Mouse (Mus musculus) left cerebral cortex, adult 2 months (tissue): ENCODE results near the gene Atl2. TPM values are rescaled to one million over a fixed set of nuclear protein-coding genes. Genes with fewer than 3 reads are reported as not detected.

Source experiments
- DNase-seq, 2 experiments: peaks; one replicate each; pipeline ENCODE4 v3.0.0; 2021 to 2022; ENCODE audit warnings: low spot score in 2 of 2, mixed read lengths in 1 of 2; ENCODE audit errors: extremely low spot score in 1 of 2
- H3K27ac ChIP-seq: fragments of 200-600 bp; 2 replicates; pipeline ENCODE4 v1.8.1; 2022
- H3K4me3 ChIP-seq: fragments of 200-600 bp; 2 replicates; pipeline ENCODE4 v1.8.1; 2022
- CTCF ChIP-seq: fragments of 200-600 bp; IDR thresholded peaks from 2 replicates; pipeline ENCODE4 v1.8.1; 2022; ENCODE audit warnings: antibody characterized with exemption, mild to moderate bottlenecking, moderate library complexity
- intact Hi-C: fragments of 180-260 bp; cut with DNase I; formaldehyde crosslinking; loops from one replicate; pipeline ENCODE4 v1.15.1; 2025
- total RNA-seq, 2 experiments: library from RNA; stranded (reverse); gene quantifications; 2 replicates each; pipeline ENCODE4 v1.2.3; 2021

Atl2 gene
- total RNA-seq, 2 experiments from 2014 or later, result 64.4 to 67.2 TPM

DNA sequence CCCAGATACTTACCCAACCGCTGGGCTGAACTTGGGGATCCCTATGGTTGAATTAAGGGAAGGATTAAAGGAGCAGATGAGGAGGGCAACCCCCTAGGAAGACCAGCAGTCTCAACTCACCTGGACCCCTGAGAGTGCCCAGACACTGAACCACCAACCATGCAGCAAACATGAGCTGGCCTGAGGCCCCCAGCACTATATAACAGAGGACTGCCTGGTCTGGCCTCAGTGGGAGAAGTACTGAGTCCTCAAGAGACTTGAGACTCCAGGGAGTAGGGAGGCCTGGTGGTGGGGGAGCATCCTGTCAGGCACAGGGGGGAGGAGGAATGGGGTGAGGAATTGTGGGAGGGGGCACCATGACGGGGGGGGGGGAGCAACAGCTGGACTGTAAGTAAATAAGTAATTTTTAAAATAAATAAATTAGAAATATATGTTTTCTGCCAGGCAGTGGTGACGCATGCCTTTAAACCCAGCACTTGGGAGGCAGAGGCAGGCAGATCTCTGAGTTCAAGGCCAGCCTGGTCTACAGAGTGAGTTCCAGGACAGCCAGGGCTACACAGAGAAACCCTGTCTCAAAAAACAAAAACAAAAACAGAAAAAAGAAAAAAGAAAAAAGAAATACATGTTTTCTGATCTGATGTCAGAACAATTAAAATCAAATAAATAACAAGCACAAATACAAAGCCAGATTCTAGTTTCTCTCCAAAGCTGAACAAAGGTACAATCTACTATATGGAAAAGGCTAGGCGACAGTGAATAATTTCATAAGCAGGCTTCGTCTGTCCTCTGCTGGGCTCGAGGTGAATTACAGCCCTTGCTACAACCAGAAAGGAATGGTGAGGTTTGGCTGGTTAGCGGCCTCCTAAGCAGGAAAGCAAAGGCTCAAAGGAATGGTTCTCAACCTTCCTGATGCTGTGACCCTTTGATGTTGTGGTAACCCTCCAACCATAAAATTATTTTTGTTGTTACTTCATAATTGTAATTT is 55.4 kb downstream of the Atl2 start:
- intact Hi-C loops, result loop anchor here (1.0 to 5.0 kb wide), 3 partner anchors 141 to 728 kb away; no protein-coding TSS in a partner anchor
- H3K27ac ChIP-seq, result no peak overlapping the region
- DNase-seq, result peak; percentile 64 to 73
- no peak overlapping the region for H3K4me3 ChIP-seq
- peak; percentile 97 for TF ChIP-seq CTCF

DNA sequence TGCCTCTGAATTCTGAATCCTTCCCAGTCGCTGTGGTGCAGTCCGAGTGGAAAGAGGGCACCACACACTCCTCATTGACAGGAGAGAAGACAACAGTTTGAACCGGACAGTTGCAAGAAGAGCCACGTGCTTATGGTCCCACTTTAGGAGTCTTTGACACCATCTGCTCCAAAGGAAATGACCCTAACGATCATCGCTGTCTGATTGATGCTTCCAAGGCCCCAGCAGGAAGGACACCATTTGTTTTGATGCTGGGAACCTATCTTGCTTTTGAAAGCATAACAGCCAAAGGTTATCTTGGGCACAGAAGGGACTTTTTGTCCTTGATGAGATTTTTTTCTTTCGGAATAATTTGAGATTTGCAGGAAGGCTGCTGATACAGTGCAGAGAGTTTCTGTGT is 58.9 kb downstream of the Atl2 start:
- intact Hi-C loops, result no loop called here
- no peak overlapping the region for H3K27ac ChIP-seq
- TF ChIP-seq CTCF, result no peak
- DNase-seq, result no peak
- no peak overlapping the region for H3K4me3 ChIP-seq

DNA sequence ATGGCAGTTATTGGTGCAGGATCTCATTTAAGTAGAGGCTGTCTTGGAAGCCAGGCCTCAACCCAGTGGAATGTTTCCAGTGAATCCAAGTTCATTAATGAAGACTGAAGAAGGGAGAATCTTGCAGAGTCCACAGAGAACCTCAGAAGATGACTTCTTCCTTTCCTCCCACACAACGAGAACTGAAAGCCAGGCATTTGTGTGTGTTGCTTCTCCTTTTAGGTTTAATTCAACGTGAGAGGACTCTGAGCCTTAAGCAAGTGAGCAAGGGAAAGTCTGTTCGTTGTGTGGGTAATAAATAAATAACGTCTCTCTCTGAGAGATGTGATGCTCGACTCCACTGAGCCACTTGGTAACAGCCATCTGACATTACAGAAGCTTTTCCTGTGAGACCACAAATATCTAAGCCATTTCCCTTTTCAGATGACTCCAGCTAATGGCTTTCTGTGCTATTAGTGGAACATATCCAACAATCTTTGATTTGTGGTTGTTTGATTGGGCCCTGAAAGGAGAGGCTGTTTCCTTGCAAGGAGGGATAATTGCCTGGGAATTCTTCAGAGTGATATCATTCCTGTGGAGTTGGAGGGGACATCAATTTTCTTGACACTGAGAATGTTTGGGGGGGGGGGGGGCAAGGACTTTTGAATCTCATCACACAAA is 60.1 kb downstream of the Atl2 start:
- TF ChIP-seq CTCF, result no peak
- no peak for DNase-seq
- Histone ChIP-seq H3K4me3 (no peak overlapping the region), H3K27ac (no peak overlapping the region)
- intact Hi-C loops, result no loop called here

DNA sequence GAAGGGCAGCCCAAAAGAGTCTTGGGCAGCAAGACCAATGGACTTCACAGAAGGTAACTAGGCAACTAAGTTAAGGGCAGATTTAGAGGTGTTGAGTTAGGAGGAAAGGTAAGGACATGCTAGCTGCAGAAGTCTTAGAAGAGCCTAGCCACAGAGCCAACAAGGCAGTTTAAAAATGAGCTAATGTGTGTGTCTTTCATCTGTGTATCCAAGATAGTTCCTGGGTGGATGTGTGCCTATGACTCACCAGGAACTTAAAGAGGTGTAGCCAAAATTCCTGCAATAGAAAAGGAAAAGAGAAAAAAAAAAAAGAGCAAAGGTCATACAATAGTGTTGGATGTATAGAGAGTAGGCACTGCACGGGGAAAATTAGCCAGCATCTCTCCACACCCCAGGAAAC is 63.6 kb downstream of the Atl2 start:
- intact Hi-C loops, result no loop called here
- no peak for TF ChIP-seq CTCF
- DNase-seq, result no peak
- H3K27ac ChIP-seq, result no peak overlapping the region
- H3K4me3 ChIP-seq, result no peak overlapping the region

DNA sequence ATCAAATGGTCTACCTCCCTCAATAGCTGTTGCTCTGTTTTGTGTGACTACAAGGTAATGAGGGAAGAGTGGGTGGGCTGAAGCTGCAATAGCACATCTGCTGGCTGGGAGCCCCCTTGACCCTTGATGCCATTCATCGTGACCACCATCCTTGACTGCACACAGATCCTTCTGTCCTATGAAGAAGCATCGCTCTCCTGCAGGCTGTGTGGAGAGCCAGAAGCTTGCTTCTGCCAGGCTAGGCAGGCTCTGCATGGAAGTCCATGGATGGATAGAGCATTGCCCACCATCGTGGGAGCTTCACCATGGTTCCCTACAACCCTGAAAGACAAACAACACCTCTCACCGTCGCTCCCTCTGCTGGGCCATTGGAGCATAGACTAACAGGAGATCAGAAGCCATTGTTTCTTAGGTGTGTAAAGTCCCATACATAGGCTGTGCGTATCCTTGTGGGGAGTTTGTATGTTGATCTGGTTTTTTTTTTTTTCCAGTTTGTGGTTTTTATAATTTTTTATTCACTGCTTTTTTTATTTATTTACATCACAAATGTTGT is 69.4 kb downstream of the Atl2 start:
- no peak for DNase-seq
- intact Hi-C loops, result no loop called here
- TF ChIP-seq CTCF, result peak; percentile 24
- Histone ChIP-seq H3K27ac (no peak overlapping the region), H3K4me3 (no peak overlapping the region)

DNA sequence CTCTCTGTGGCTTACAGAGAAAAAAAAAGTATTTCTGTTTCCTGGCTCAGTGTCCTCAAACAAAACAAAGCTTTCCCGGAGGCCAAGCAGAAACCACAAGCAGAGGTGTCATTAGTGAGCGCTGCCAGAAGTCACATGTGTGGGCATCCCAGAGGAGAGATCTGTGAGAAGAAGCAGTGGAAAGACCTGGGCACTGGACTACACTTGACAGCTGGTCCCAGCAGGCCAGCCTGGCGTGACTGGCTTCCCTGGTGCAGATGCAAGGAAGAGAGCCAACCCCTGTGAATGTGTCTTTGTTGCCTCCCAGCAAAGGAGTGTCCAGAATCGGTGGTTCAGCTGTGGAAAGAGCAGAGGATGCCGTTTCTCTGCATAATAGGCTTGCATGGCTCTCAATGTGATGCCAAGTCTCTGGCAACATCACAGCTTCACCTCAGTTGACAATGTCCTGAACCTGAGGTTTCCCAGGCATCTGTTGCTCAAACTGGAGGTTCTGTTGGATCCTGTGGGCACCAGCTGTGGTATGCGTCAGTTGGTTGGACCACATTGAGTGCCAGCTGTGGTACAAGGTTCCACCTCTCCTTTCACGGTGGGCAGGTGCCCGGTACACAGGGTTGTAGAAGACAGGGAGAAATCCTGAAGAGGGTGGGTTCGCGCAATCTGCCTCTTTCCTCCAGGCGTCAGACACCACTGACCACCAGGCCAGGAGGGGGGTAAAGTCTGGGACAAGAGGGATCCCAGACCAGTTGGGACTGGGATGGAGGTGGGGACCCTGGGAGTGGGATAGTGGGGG is 70.5 kb downstream of the Atl2 start:
- DNase-seq, result no peak
- intact Hi-C loops, result no loop called here
- no peak overlapping the region for H3K27ac ChIP-seq
- TF ChIP-seq CTCF, result no peak
- no peak overlapping the region for H3K4me3 ChIP-seq

DNA sequence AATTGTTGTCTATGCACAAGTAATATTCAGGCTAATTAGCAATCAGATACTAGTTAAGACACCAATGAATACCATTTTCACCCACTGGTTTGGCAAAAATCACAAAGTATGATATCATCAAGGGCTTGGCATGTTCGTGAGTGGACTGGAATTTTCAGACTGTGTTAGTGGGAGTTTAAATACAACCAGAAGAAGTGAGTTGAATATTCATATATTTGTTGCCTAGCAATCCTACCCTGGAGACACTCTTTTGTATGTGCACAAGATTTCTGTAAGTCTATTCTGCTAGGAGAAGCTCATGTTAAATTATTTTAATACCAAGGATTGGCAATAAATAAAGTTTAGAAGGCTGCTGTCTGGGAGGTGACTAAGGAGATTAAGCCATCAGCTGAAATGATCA is 71.5 kb downstream of the Atl2 start:
- no peak for DNase-seq
- H3K4me3 ChIP-seq, result no peak overlapping the region
- intact Hi-C loops, result no loop called here
- TF ChIP-seq CTCF, result no peak
- no peak overlapping the region for H3K27ac ChIP-seq

DNA sequence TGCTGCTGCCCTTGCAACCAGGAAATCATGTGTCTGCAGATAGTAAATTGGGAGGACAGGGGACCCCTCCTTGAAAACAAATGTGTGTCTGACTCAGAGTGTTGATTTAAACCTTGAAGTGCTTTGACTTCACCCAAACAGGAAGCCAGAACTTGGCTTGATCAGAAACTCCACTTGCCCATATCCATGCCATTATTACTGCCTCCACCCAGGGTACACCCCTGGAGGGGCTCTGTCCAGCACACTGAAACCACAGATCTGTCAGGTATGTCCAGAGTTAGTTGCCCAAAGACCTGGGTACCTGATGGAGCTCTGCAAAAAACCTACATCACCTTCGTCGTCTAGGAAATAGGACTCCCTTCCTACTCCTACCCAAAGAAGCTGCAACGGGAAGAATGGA is 77.0 kb downstream of the Atl2 start:
- Histone ChIP-seq H3K4me3 (no peak overlapping the region), H3K27ac (no peak overlapping the region)
- DNase-seq, result no peak
- intact Hi-C loops, result no loop called here
- no peak for TF ChIP-seq CTCF

DNA sequence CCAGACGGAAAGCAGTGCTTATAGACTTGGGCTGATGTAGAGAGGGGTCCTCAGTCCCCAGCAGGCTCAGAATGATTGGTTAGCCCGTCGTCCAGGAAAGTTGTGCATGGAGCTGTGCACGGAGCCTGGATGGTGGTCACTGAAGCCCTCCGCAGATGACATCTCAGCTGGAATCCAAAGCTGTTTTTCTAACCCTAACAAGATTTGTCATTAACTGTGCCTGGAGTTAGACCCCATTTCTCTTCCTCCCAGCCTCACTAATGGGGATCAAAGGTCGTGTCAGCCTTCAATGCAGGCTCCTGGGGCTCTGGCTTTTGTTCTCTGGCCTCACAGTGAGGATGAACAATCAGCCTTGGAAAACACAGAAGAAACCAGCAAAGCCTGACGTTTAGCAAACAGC is 77.9 kb downstream of the Atl2 start:
- intact Hi-C loops, result no loop called here
- TF ChIP-seq CTCF, result no peak
- no peak for DNase-seq
- Histone ChIP-seq H3K4me3 (no peak overlapping the region), H3K27ac (no peak overlapping the region)

DNA sequence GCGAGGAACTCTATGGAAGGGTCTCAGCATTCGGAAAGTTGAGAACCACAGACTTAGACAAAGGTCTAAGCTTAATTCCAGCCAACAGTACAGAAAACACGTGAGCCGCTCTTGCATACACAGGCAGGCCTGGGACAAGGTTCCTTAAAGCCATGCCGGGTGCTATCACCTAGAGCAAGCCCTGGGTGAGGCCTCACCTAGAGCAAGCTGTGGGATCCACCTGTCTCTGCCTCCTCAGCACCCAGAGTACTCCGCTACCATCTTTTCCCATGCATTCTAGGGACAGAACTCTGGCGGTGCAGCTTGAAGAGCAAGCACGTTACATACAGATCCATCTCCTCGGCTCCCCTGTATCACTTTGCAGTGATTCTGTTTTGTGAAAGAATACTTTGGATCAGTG is 78.4 kb downstream of the Atl2 start:
- Histone ChIP-seq H3K4me3 (no peak overlapping the region), H3K27ac (no peak overlapping the region)
- intact Hi-C loops, result no loop called here
- DNase-seq, result no peak
- TF ChIP-seq CTCF, result no peak

DNA sequence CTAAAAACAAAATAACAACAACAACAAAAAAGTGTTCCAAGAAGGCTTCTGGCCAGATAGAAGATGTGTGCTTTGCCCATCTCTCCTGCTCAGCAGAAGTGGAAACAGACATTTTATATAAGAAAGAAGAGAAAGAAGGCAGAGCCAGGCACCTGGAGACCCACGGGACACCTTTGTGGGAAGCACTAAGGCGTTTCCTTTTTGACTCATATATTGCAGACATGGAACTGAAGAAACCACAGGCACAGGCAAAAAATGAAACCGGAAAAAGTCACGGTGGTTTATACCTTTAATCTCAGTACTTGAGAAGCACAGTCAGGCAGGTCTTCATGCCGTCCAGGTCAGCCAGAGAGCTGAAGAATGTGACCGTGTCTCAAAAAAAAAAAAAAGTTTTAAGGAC is 79.0 kb downstream of the Atl2 start:
- H3K27ac ChIP-seq, result no peak overlapping the region
- TF ChIP-seq CTCF, result no peak
- H3K4me3 ChIP-seq, result no peak overlapping the region
- intact Hi-C loops, result no loop called here
- no peak for DNase-seq
